Mouse (Mus musculus) midbrain, embryonic 11.5 days (tissue): ENCODE results near the gene Tmem216. TPM values are rescaled to one million over a fixed set of nuclear protein-coding genes. Genes with fewer than 3 reads are reported as not detected.

Experiments
- ATAC-seq: fragments of 200-750 bp; cut with Nextera tagmentation; 2 replicates; pipeline ENCODE4 v1.8.0; 2017; ENCODE audit warnings: moderate TSS enrichment, moderate library complexity; ENCODE audit not compliant: low FRiP score
- DNase-seq: peaks from one replicate; pipeline ENCODE4 v3.0.0; 2015; ENCODE audit warnings: low spot score; ENCODE audit errors: missing footprints
- H3K27ac ChIP-seq: fragments of 300-500 bp; sonication (generic); 2 replicates; pipeline ENCODE4 v1.5.1; 2014; ENCODE audit warnings: low read depth, low read length
- H3K27me3 ChIP-seq: fragments of 300-500 bp; sonication (generic); 2 replicates; pipeline ENCODE4 v1.6.1; 2014; ENCODE audit warnings: mild to moderate bottlenecking, low read length, moderate library complexity, mixed read lengths; ENCODE audit not compliant: control insufficient read depth, insufficient read depth
- H3K36me3 ChIP-seq: fragments of 300-500 bp; sonication (generic); 2 replicates; pipeline ENCODE4 v1.6.1; 2014; ENCODE audit warnings: mild to moderate bottlenecking, low read length, moderate library complexity, mixed read lengths; ENCODE audit not compliant: control insufficient read depth, insufficient read depth
- H3K4me1 ChIP-seq: fragments of 300-500 bp; sonication (generic); 2 replicates; pipeline ENCODE4 v1.6.1; 2014; ENCODE audit warnings: low read length; ENCODE audit not compliant: control insufficient read depth, insufficient read depth
- H3K4me2 ChIP-seq: fragments of 300-500 bp; sonication (generic); 2 replicates; pipeline ENCODE4 v1.6.1; 2014; ENCODE audit warnings: mild to moderate bottlenecking, moderate library complexity
- H3K4me3 ChIP-seq: fragments of 300-500 bp; sonication (generic); 2 replicates; pipeline ENCODE4 v1.5.1; 2014; ENCODE audit warnings: low read depth, low read length
- H3K9ac ChIP-seq: fragments of 300-500 bp; sonication (generic); 2 replicates; pipeline ENCODE4 v1.6.1; 2014; ENCODE audit warnings: low read length
- H3K9me3 ChIP-seq: fragments of 300-500 bp; sonication (generic); 2 replicates; pipeline ENCODE4 v1.6.1; 2016; ENCODE audit warnings: low read length; ENCODE audit not compliant: control insufficient read depth
- WGBS: fragments of 180-500 bp; shearing (Covaris S2); extraction: QIAGEN DNeasy Blood & Tissue Kit; methylation state at CpG from one replicate; pipeline ENCODE4 v1.1.7; 2014; 5-methylcytosine and 5-hydroxymethylcytosine counted together
- polyA plus RNA-seq: library from polyadenylated mRNA; unstranded; fragments of >200 nt; fragmentation: Nextera tagmentation; extraction: Ambion mirVana; gene quantifications from 2 replicates; pipeline ENCODE4 v1.2.1, GENCODE M21; 2014

Tmem216 gene
- polyA plus RNA-seq, 1 experiment from 2014 or later, result 58.3 TPM

DNA sequence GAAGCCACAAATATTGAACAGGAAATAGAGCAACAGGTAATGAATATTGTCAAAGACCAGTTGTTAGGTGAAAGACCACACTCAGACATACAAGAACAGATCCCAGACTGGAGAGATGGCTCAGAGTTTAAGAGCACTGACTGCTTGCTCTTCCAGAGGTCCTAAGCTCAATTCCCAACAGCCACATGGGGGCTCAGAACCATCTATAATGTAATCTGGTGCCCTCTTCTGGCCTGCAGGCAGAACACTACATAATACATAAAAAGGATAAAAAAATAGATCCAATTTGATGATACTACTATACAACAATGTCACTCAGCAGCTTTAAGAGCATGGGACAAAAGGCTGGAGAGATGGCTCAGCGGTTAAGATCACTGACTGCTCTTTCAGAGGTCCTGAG is 35.7 kb downstream of the Tmem216 start:
- H3K36me3 ChIP-seq, result no peaks in the 10 kb centered on the region; the same call in 1 of the 2 replicates
- H3K27ac ChIP-seq, result no peak overlapping the region
- H3K4me1 ChIP-seq, result peaks cover 5% of the 10 kb centered on the region; the same call in 1 of the 2 replicates
- no peak overlapping the region for H3K4me2 ChIP-seq
- WGBS, result 43% methylated on average over 1 of the region's 1 CpGs
- no peak overlapping the region for H3K9ac ChIP-seq
- ATAC-seq (no peak), DNase-seq (no peak)
- no peak overlapping the region for H3K4me3 ChIP-seq
- H3K27me3 ChIP-seq, result no peaks in the 10 kb centered on the region
- no peaks in the 10 kb centered on the region for H3K9me3 ChIP-seq

DNA sequence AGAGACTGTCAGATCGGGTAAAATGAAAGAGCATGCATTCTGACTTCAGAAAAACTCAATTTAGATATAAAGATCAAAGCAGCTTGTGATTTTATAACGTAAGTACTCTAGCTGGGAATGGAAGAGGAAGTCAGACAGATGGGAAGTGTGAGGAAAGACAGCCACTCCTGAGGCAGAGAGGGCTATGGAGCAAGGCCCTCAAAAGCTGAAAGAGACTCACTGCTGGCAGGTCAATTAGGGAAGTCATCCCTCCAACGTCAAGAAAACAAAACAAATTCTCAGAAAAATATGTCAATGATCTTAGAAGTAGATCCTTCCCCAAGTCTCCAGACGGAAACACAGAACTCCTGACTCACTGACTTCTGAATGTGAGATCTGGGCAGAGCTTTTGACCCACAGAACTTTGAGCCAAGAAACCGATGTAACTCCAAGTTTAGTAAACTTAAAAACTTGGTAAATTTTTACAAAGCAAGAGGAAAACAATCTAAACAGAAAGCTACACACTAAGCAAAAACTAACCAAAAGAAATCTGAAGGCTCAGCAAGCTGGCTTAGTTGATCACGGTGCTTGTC is 45.2 kb downstream of the Tmem216 start:
- Histone ChIP-seq H3K4me2 (no peak overlapping the region), H3K9ac (no peak overlapping the region), H3K27ac (no peak overlapping the region), H3K4me3 (no peak overlapping the region), H3K36me3 (peaks cover 3% of the 10 kb centered on the region), H3K9me3 (no peaks in the 10 kb centered on the region), H3K27me3 (no peaks in the 10 kb centered on the region), H3K4me1 (no peaks in the 10 kb centered on the region)
- DNase-seq (no peak), ATAC-seq (no peak)
- 85% methylated on average over 6 of the region's 6 CpGs for whole genome bisulfite sequencing

DNA sequence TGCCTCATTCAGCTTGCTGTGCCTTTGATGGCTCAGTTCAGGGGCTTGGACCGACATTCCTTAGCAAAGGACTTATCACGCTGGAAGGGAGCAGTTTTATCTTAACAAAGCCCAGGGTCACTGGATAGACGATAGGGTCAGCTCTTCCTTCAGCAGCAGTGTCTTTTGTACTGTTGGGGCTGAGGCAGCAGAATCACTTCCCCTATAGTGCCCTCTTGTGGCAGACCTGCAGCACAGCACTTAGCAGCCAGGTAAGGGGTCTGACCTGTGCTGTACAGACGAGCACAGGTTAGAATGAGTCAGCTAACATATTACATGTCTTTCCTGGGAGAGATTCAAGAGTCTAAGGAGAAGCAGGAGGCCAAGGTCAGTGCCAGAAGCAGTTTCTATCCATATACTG is 53.5 kb downstream of the Tmem216 start:
- ATAC-seq (peak; percentile 78; the same call in 1 of the 2 replicates), DNase-seq (peak; percentile 97)
- no peak overlapping the region for H3K4me3 ChIP-seq
- peaks cover 6% of the 10 kb centered on the region for H3K36me3 ChIP-seq
- WGBS, result 3% methylated on average over 4 of the region's 4 CpGs
- no peak overlapping the region for H3K9ac ChIP-seq
- no peaks in the 10 kb centered on the region for H3K27me3 ChIP-seq
- H3K4me2 ChIP-seq, result no peak overlapping the region
- no peak overlapping the region for H3K27ac ChIP-seq
- no peaks in the 10 kb centered on the region for H3K4me1 ChIP-seq
- no peaks in the 10 kb centered on the region for H3K9me3 ChIP-seq

GRCm38 (mm10) chr19:10500581-10500980 is 55.5 kb downstream of the Tmem216 start:
- Histone ChIP-seq H3K9ac (no peak overlapping the region), H3K27ac (no peak overlapping the region), H3K9me3 (no peaks in the 10 kb centered on the region), H3K4me2 (no peak overlapping the region), H3K4me1 (0 out of 2 replicates have a peak, but pooled peaks cover 2% of the 10 kb centered on the region), H3K27me3 (no peaks in the 10 kb centered on the region), H3K4me3 (no peak overlapping the region), H3K36me3 (peaks cover 4% of the 10 kb centered on the region; the same call in 1 of the 2 replicates)
- 92% methylated on average over 8 of the region's 8 CpGs for WGBS
- no peak for ATAC-seq
- no peak for DNase-seq

DNA sequence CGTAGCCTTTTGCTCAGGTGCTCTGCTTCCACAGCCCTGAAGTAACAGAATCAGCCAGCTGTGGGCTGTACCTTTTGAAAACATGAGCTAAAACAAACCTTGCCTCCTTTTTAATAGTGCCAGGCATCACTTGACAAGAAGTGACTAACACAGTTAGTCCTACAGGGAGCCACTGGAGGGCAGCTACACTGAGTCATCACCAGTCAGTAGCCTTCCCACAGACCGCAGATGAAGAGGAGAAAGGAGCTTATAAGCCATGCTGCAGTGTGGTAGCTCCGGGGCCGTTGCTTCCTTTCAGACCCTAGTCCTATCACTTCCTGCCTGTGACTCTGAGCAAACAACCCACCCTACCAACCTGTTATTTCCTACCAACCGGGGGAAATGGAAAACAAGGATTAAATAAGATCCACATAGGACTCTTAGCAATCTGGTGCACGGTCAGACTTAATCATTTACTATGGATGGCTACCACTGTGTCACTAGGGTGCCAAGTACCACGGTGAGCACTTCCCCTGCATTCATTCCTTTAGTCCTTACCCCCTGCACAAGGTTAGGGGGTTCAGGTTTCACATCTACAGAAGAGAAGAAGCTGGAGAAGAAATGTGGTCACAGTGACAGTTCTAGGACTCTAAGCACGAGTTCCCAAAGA is 58.4 kb downstream of the Tmem216 start:
- H3K4me1 ChIP-seq, result 0 out of 2 replicates have a peak, but pooled peaks cover 2% of the 10 kb centered on the region
- no peak overlapping the region for H3K4me3 ChIP-seq
- no peak for ATAC-seq
- H3K36me3 ChIP-seq, result peaks cover 4% of the 10 kb centered on the region; the same call in 1 of the 2 replicates
- 59% methylated on average over 8 of the region's 8 CpGs for WGBS
- H3K27ac ChIP-seq, result no peak overlapping the region
- H3K9ac ChIP-seq, result no peak overlapping the region
- DNase-seq, result no peak
- H3K4me2 ChIP-seq, result no peak overlapping the region
- no peaks in the 10 kb centered on the region for H3K9me3 ChIP-seq
- no peaks in the 10 kb centered on the region for H3K27me3 ChIP-seq

DNA sequence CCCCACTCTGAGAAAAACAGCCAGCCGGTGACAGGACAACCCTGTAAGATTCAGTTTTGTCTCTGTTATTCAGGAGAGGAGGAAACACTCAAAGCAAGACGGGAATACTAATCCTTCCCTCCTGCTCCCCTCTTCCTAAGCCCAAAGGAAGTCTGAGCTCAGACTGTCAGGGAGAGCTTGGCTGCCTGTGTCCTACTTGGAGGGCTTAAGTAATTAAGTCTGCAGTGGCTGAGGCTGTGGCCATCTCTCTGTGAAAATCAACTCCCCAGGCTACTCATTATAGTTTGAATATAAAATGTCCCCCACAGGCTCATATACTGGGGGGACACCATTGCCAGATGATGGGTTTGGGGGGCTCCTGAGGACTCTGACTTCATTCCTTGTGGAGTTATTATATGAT is 59.1 kb downstream of the Tmem216 start:
- H3K4me2 ChIP-seq, result no peak overlapping the region
- no peak for DNase-seq
- no peaks in the 10 kb centered on the region for H3K27me3 ChIP-seq
- H3K4me1 ChIP-seq, result 0 out of 2 replicates have a peak, but pooled peaks cover 2% of the 10 kb centered on the region
- no peaks in the 10 kb centered on the region for H3K9me3 ChIP-seq
- H3K27ac ChIP-seq, result no peak overlapping the region
- H3K36me3 ChIP-seq, result peaks cover 2% of the 10 kb centered on the region; the same call in 1 of the 2 replicates
- no peak for ATAC-seq
- no peak overlapping the region for H3K4me3 ChIP-seq
- no peak overlapping the region for H3K9ac ChIP-seq
- WGBS, result 51% methylated on average over 2 of the region's 2 CpGs

DNA sequence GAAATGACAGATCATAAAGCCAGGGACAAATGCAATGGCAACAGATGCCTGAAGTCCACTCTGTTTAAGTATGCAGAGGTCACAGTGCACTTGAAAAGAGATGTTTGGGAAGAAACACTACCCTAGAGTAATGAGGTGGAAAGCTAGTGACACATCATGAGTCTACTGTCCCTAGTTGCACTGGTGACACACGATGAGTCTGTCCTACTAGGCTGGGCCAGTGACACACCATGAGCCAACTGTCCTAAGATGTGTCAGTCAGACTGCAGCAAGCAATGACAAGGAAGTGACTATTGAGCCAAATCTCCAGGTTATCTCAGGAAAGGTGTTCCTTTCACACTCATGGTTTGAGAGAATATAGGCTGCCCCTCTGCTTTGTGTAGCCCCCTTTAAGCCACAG is 60.4 kb downstream of the Tmem216 start:
- Histone ChIP-seq H3K9me3 (no peaks in the 10 kb centered on the region), H3K4me3 (no peak overlapping the region), H3K36me3 (no peaks in the 10 kb centered on the region), H3K27me3 (no peaks in the 10 kb centered on the region), H3K4me2 (no peak overlapping the region), H3K4me1 (0 out of 2 replicates have a peak, but pooled peaks cover 2% of the 10 kb centered on the region), H3K27ac (no peak overlapping the region), H3K9ac (no peak overlapping the region)
- 89% methylated on average over 1 of the region's 1 CpGs for WGBS
- DNase-seq, result no peak
- ATAC-seq, result no peak

- no peaks in the 10 kb centered on the region for H3K9me3 ChIP-seq
- H3K27ac ChIP-seq, result no peak overlapping the region
- no peaks in the 10 kb centered on the region for H3K27me3 ChIP-seq
- H3K4me2 ChIP-seq, result no peak overlapping the region
- peaks cover 9% of the 10 kb centered on the region for H3K4me1 ChIP-seq
- no peak overlapping the region for H3K9ac ChIP-seq
- H3K36me3 ChIP-seq, result no peaks in the 10 kb centered on the region
- ATAC-seq, result peak; percentile 78
- DNase-seq, result peak; percentile 92
- no peak overlapping the region for H3K4me3 ChIP-seq
- 25% methylated on average over 9 of the region's 9 CpGs for WGBS
Measured at GRCm38 (mm10) chr19:10486264-10486738, 69.7 kb downstream of the Tmem216 start.
